Mouse (Mus musculus): ENCODE data around the gene 2200002J24Rik. TPM values are rescaled to one million over a fixed set of nuclear protein-coding genes. Genes with fewer than 3 reads are reported as not detected.
"Not testable (repeated sequence)": the region's sequence is repeated elsewhere in the genome, so short reads cannot be mapped to it uniquely, and the experiment has no call there.

2200002J24Rik gene
- polyA plus RNA-seq, 1 experiment from 2014 or later: 0.48 TPM

- WGBS (ENCODE audit: insufficient replicate concordance): 5% methylated on average over 26 of the region's 26 CpGs
- Histone ChIP-seq H3K27ac (replicated peaks) (peak overlapping the region; percentile 91), H3K36me3 (replicated peaks) (peaks cover 19% of the 10 kb centered on the region; the same call in 1 of the 2 replicates), H3K4me1 (replicated peaks) (peaks cover 24% of the 10 kb centered on the region), H3K4me2 (peak overlapping the region; percentile 94), H3K27me3 (no peaks in the 10 kb centered on the region), H3K4me3 (replicated peaks) (peak overlapping the region; percentile 84), H3K9me3 (replicated peaks) (no peaks in the 10 kb centered on the region), H3K9ac (peak overlapping the region; percentile 77)
- ATAC-seq (ENCODE audit: insufficient read depth): peak; percentile 29
Measured at GRCm38 (mm10) chr7:30728739-30729395, 30.1 kb downstream of the 2200002J24Rik start.

- Histone ChIP-seq H3K36me3 (replicated peaks) (peaks cover 21% of the 10 kb centered on the region; the same call in 1 of the 2 replicates), H3K27me3 (no peaks in the 10 kb centered on the region), H3K27ac (replicated peaks) (peak within 1 kb of the TSS; percentile 91), H3K4me1 (replicated peaks) (peaks cover 24% of the 10 kb centered on the region), H3K9me3 (replicated peaks) (no peaks in the 10 kb centered on the region), H3K4me3 (replicated peaks) (peak within 1 kb of the TSS; percentile 84), H3K4me2 (peak within 1 kb of the TSS; percentile 94), H3K9ac (peak within 1 kb of the TSS; percentile 77)
- peak; percentile 93 for ATAC-seq (ENCODE audit: insufficient read depth)
- under 1% methylated on average over 60 of the region's 60 CpGs for WGBS (ENCODE audit: insufficient replicate concordance)
Measured at GRCm38 (mm10) chr7:30729396-30730063, 30.8 kb downstream of the 2200002J24Rik start, which contains the start of gene Tmem147. Gene Tmem147, minus strand, starts transcription at chr7:30729540.

GRCm38 (mm10) chr7:30730064-30730722 lies 31.5 kb downstream of the 2200002J24Rik start:
- Histone ChIP-seq H3K9ac (peak overlapping the region; percentile 77), H3K4me2 (peak overlapping the region; percentile 94), H3K27ac (replicated peaks) (peak overlapping the region; percentile 91), H3K36me3 (replicated peaks) (peaks cover 24% of the 10 kb centered on the region; the same call in 1 of the 2 replicates), H3K4me1 (replicated peaks) (peaks cover 24% of the 10 kb centered on the region), H3K4me3 (replicated peaks) (peak overlapping the region; percentile 84)
- not testable (repeated sequence) for H3K9me3 ChIP-seq (replicated peaks); H3K27me3 ChIP-seq; ATAC-seq (ENCODE audit: insufficient read depth)
- 19% methylated on average over 19 of the region's 22 CpGs for WGBS (ENCODE audit: insufficient replicate concordance)

DNA sequence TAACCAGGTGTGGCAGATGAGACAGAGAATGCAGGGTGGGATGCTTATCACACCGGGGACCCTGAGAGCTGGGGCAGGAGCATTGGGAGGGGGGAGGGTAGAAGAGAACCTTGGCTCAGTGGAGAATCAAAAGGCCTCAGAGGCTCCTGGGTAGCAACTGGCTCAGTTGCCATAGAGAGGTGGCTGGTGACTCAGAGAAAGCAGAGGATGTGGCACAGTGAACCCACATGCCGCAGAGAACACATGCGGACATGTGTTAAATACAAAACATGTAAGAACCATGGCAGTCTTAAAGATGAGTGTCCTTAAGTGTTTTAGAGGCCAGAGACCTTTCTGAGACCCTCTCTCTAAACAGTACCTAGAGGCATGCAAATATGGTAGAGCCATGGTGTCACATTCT lies 37.5 kb downstream of the 2200002J24Rik start:
- 82% methylated on average over 3 of the region's 3 CpGs for WGBS (ENCODE audit: insufficient replicate concordance)
- no peak overlapping the region for H3K9ac ChIP-seq
- H3K9me3 ChIP-seq (replicated peaks): no peaks in the 10 kb centered on the region
- H3K4me3 ChIP-seq (replicated peaks): no peak overlapping the region
- ATAC-seq (ENCODE audit: insufficient read depth): no peak
- H3K27me3 ChIP-seq: no peaks in the 10 kb centered on the region
- no peaks in the 10 kb centered on the region for H3K4me1 ChIP-seq (replicated peaks)
- H3K36me3 ChIP-seq (replicated peaks): peaks cover 21% of the 10 kb centered on the region; the same call in 1 of the 2 replicates
- H3K27ac ChIP-seq (replicated peaks): no peak overlapping the region
- H3K4me2 ChIP-seq: no peak overlapping the region

- not testable (repeated sequence) for H3K36me3 ChIP-seq (replicated peaks); ATAC-seq (ENCODE audit: insufficient read depth); H3K4me2 ChIP-seq; H3K9ac ChIP-seq; H3K27me3 ChIP-seq; H3K4me3 ChIP-seq (replicated peaks); H3K9me3 ChIP-seq (replicated peaks); H3K27ac ChIP-seq (replicated peaks); H3K4me1 ChIP-seq (replicated peaks)
- 59% methylated on average over 2 of the region's 2 CpGs for WGBS (ENCODE audit: insufficient replicate concordance)
Measured at GRCm38 (mm10) chr7:30742570-30742969, 43.8 kb downstream of the 2200002J24Rik start.

- H3K36me3 ChIP-seq (replicated peaks); H3K27ac ChIP-seq (replicated peaks); H3K4me2 ChIP-seq; H3K9ac ChIP-seq; H3K4me3 ChIP-seq (replicated peaks); H3K4me1 ChIP-seq (replicated peaks); ATAC-seq (ENCODE audit: insufficient read depth); H3K27me3 ChIP-seq; H3K9me3 ChIP-seq (replicated peaks): not testable (repeated sequence)
- WGBS (ENCODE audit: insufficient replicate concordance): 58% methylated on average over 4 of the region's 4 CpGs
Measured at GRCm38 (mm10) chr7:30743617-30744016, 44.9 kb downstream of the 2200002J24Rik start, which contains the start of gene Gapdhs. Gene Gapdhs, minus strand, starts transcription at chr7:30743681.

DNA sequence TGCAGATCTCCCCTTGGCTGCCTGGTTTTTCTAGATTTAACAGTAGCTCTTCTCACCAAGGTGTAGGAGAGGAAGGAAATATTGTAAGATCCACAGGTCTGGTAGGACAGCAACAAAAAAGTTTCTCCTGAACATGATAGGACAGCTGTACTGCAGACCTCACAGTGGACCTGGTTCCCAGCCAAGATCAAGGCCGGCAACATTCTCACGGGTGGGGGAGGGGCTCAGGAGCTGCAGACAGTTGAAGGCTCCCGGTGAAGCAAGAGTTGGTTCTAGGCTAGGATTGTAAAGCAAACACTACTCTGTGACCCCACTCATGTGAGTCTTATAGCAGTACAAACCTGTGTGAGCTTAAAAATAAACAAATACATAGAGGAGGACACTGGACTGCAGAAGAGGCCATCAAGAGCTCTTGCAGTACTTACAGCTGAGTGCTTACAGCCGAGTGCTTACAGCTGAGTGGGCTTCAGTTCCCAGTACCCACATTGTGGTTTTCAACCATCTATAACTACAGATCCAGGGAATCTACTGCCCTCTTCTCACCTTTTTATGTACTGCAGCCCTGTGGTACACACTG lies 45.4 kb downstream of the 2200002J24Rik start:
- Histone ChIP-seq H3K4me3 (replicated peaks) (no peak overlapping the region), H3K4me1 (replicated peaks) (peaks cover 3% of the 10 kb centered on the region; the same call in 1 of the 2 replicates), H3K9me3 (replicated peaks) (no peaks in the 10 kb centered on the region), H3K9ac (no peak overlapping the region), H3K27me3 (no peaks in the 10 kb centered on the region), H3K4me2 (no peak overlapping the region), H3K27ac (replicated peaks) (no peak overlapping the region), H3K36me3 (replicated peaks) (no peaks in the 10 kb centered on the region)
- ATAC-seq (ENCODE audit: insufficient read depth): peak; percentile 43; the same call in 1 of the 2 replicates
- 26% methylated on average over 4 of the region's 4 CpGs for WGBS (ENCODE audit: insufficient replicate concordance)

DNA sequence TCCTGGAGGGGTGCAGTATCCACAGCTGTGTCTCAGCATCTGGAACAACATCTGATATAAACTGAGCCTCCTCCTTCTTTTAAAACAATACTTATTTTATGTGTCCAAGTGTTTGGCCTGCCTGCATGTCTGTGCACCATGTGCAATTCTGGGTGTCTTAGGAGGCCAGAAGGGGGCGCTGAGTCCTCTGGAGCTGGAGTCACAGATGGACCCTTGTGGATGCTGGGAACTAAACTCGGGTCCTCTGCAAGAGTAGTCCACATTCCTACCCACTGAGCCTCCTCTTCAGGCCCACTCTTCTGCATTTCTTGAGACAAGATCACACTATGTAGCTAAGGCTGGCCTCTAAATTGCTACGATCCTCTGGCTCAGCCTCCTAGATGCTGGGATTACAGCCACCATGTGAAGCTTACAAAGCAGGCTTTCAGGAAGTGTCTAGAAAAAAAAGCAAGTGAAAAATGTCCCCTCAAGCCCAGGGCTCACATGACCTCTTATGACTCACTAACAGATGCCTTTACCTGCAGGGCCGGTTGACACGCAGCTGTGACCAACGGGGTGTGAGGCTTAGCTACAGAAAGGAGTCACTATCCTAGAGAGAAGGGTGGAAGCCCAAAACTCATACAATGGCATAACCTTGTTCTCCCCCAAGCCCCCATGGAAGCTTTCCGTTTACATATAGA lies 48.9 kb downstream of the 2200002J24Rik start:
- no peaks in the 10 kb centered on the region for H3K36me3 ChIP-seq (replicated peaks)
- H3K27ac ChIP-seq (replicated peaks): no peak overlapping the region
- 67% methylated on average over 7 of the region's 7 CpGs for WGBS (ENCODE audit: insufficient replicate concordance)

More for the DNA sequence above, 48.9 kb downstream of the 2200002J24Rik start:
- H3K4me1 ChIP-seq (replicated peaks): peaks cover 3% of the 10 kb centered on the region; the same call in 1 of the 2 replicates
- ATAC-seq (ENCODE audit: insufficient read depth): no peak
- H3K9ac ChIP-seq: no peak overlapping the region
- H3K4me2 ChIP-seq: no peak overlapping the region
- no peaks in the 10 kb centered on the region for H3K9me3 ChIP-seq (replicated peaks)
- H3K4me3 ChIP-seq (replicated peaks): no peak overlapping the region
- no peaks in the 10 kb centered on the region for H3K27me3 ChIP-seq
